Comparison of ENCODE assay signal across 7 mouse cellular contexts in genomic region chr11:55469048-55469843, GRCm38 (mm10). TPM values are rescaled to one million over a fixed set of nuclear protein-coding genes. Genes with fewer than 3 reads are reported as not detected.
DNase-seq lines count a peak whose midpoint lies in the region; ATAC-seq and TF ChIP-seq lines count a peak whose summit lies in the region.

TSS of gene G3bp1 (plus strand) at chr11:55469685.

- TF ChIP-seq POLR2A in small intestine, adult 2 months (IDR thresholded peaks at IDR 0.05; ENCODE audit: low read depth, low read length): peak; percentile 98

- peak; percentile 77 for TF ChIP-seq CTCF in intestine, postnatal 0 days (IDR thresholded peaks at IDR 0.05; ENCODE audit: low read depth)
- TF ChIP-seq CTCF in small intestine, adult 2 months (IDR thresholded peaks at IDR 0.05; ENCODE audit: extremely low read depth, insufficient read length, insufficient replicate concordance, low read depth, low read length): peak; percentile 21; the same call in 1 of the 2 replicates

- no peaks in the 10 kb centered on the region for H3K9me3 ChIP-seq in embryonic facial prominence, embryonic 10.5 days
- H3K9me3 ChIP-seq in intestine, postnatal 0 days (ENCODE audit: control insufficient read depth): no peaks in the 10 kb centered on the region
- no peaks in the 10 kb centered on the region for H3K9me3 ChIP-seq in midbrain, embryonic 12.5 days

- H3K4me3 ChIP-seq in embryonic facial prominence, embryonic 10.5 days: peak within 1 kb of the TSS; percentile 89
- H3K4me3 ChIP-seq in intestine, postnatal 0 days (ENCODE audit: low read depth, low read length): peak within 1 kb of the TSS; percentile 97
- H3K4me3 ChIP-seq in midbrain, embryonic 12.5 days: peak within 1 kb of the TSS; percentile 99
- H3K4me3 ChIP-seq in small intestine, adult 2 months (ENCODE audit: low read depth, low read length): peak within 1 kb of the TSS; percentile 74

- under 1% methylated on average over 57 of the region's 57 CpGs for WGBS in embryonic facial prominence, embryonic 10.5 days
- WGBS in intestine, postnatal 0 days: under 1% methylated on average over 57 of the region's 57 CpGs
- under 1% methylated on average over 57 of the region's 57 CpGs for WGBS in midbrain, embryonic 12.5 days
- WGBS in small intestine, adult 2 months: under 1% methylated on average over 57 of the region's 57 CpGs

- intact Hi-C loops in left cerebral cortex, postnatal 4 days (cut with DNase I): no loop called here

- H3K4me2 ChIP-seq in intestine, postnatal 0 days (replicated peaks; ENCODE audit: low read depth): peak within 1 kb of the TSS; percentile 88
- peak within 1 kb of the TSS; percentile 90 for H3K4me2 ChIP-seq in midbrain, embryonic 12.5 days (replicated peaks)

- H3K36me3 ChIP-seq in embryonic facial prominence, embryonic 10.5 days (replicated peaks): peaks cover 33% of the 10 kb centered on the region
- H3K36me3 ChIP-seq in intestine, postnatal 0 days (ENCODE audit: control insufficient read depth, insufficient read depth): no peaks in the 10 kb centered on the region
- H3K36me3 ChIP-seq in midbrain, embryonic 12.5 days: peaks cover 22% of the 10 kb centered on the region
- no peaks in the 10 kb centered on the region for H3K36me3 ChIP-seq in small intestine, adult 2 months (ENCODE audit: control insufficient read depth, insufficient read depth, low read length)

- no peaks in the 10 kb centered on the region for H3K27me3 ChIP-seq in embryonic facial prominence, embryonic 10.5 days (replicated peaks; ENCODE audit: low read depth, poor library complexity, severe bottlenecking)
- H3K27me3 ChIP-seq in intestine, postnatal 0 days (replicated peaks; ENCODE audit: control insufficient read depth, insufficient read depth, low read length): no peaks in the 10 kb centered on the region
- H3K27me3 ChIP-seq in midbrain, embryonic 12.5 days: no peaks in the 10 kb centered on the region
- no peaks in the 10 kb centered on the region for H3K27me3 ChIP-seq in small intestine, adult 2 months (ENCODE audit: control insufficient read depth, insufficient read depth, low read length)

- peak; percentile 95 for ATAC-seq in intestine, postnatal 0 days
- peak; percentile 98 for ATAC-seq in midbrain, embryonic 12.5 days (ENCODE audit: low FRiP score, low read depth)

- H3K4me1 ChIP-seq in embryonic facial prominence, embryonic 10.5 days: peaks cover 23% of the 10 kb centered on the region
- H3K4me1 ChIP-seq in intestine, postnatal 0 days (replicated peaks; ENCODE audit: control insufficient read depth, insufficient read depth, low read length): peaks cover 12% of the 10 kb centered on the region; the same call in 1 of the 2 replicates
- peaks cover 24% of the 10 kb centered on the region for H3K4me1 ChIP-seq in midbrain, embryonic 12.5 days
- H3K4me1 ChIP-seq in small intestine, adult 2 months (ENCODE audit: control insufficient read depth, insufficient read depth, insufficient read length, low read length): peaks cover 19% of the 10 kb centered on the region; the same call in 1 of the 2 replicates

- peak within 1 kb of the TSS; percentile 97 for H3K27ac ChIP-seq in embryonic facial prominence, embryonic 10.5 days (replicated peaks)
- H3K27ac ChIP-seq in intestine, postnatal 0 days (ENCODE audit: low read depth, low read length): peak within 1 kb of the TSS; percentile 87
- H3K27ac ChIP-seq in midbrain, embryonic 12.5 days (replicated peaks): peak within 1 kb of the TSS; percentile 88
- H3K27ac ChIP-seq in small intestine, adult 2 months (ENCODE audit: insufficient read depth, low read depth, low read length): peak within 1 kb of the TSS; percentile 95

- H3K9ac ChIP-seq in intestine, postnatal 0 days (ENCODE audit: low read depth, low read length): peak within 1 kb of the TSS; percentile 91
- H3K9ac ChIP-seq in midbrain, embryonic 12.5 days (replicated peaks): peak within 1 kb of the TSS; percentile 99

- DNase-seq in adrenal gland, postnatal 10 days: peak; percentile 99
- DNase-seq in embryonic facial prominence, embryonic 10.5 days (ENCODE audit: low spot score): peak; percentile 99
- peak; percentile 99 for DNase-seq in gonadal fat pad, adult 2 months (ENCODE audit: low read depth)
- peak; percentile 99 for DNase-seq in left cerebral cortex, postnatal 4 days

RNA-seq across cellular contexts. Expression of gene G3bp1, which starts in this region (rescaled TPM):
- 10 to 100 TPM; 55.5 to 60.0 TPM for total RNA-seq in adrenal gland, postnatal 10 days (2021)
- polyA plus RNA-seq in embryonic facial prominence, embryonic 10.5 days (2016; fragmentation: Nextera tagmentation; extraction: Ambion mirVana): 282 and 290 TPM in 2 replicates
- 22.4 and 23.5 TPM in 2 replicates for polyA plus RNA-seq in gonadal fat pad, adult 2 months (2012; rRNA removed)
- polyA plus RNA-seq in intestine, postnatal 0 days (2015; fragmentation: Nextera tagmentation; extraction: Ambion mirVana): 41.0 and 43.6 TPM in 2 replicates
- total RNA-seq in left cerebral cortex, postnatal 4 days (2021): 10 to 100 TPM; 53.1 to 56.4 TPM
- 209 and 215 TPM in 2 replicates for polyA plus RNA-seq in midbrain, embryonic 12.5 days (2016; fragmentation: Nextera tagmentation; extraction: Ambion mirVana)
- polyA plus RNA-seq in small intestine, adult 2 months (2012; rRNA removed): 5.9 and 10.4 TPM in 2 replicates

Comparison
In these comparisons a context has a peak if more than half of its experiments do, and no peak if none do; other contexts are left out.
1. Peak in every context shown above with its lines: DNase-seq, ATAC-seq, H3K4me3 ChIP-seq and H3K27ac ChIP-seq.